Mouse (Mus musculus): ENCODE results near the gene Agpat4. TPM values are rescaled to one million over a fixed set of nuclear protein-coding genes. Genes with fewer than 3 reads are reported as not detected.

The Agpat4 gene
- total and polyA plus RNA-seq, 2 experiments from 2014 or later, result 53.6 to 56.6 TPM

DNA sequence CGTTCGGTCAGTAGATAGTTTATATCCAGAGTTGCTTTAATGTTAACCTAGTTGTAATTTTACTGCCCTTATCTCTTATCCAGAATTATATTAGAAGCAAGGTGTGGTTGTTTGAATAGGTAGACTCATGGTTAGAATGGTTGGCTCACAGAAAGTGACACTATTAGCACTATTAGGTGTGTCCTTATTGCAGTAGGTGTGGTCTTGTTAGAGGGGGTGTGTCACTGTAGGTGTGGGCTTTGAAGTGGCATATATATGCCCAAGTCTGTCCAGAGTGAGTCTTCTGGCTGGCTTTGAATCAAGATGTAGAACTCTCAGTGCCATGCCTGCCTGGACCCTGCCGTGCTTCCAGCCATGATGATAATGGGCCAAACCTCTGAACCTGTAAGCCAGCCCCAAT lies 14.4 kb downstream of the Agpat4 start:
- H3K4me1 ChIP-seq (ENCODE audit: insufficient read depth, low read length), result no peaks in the 10 kb centered on the region
- no peaks in the 10 kb centered on the region for H3K9me3 ChIP-seq (ENCODE audit: low read length)
- TF ChIP-seq CTCF (IDR thresholded peaks at IDR 0.05; ENCODE audit: low read depth), result no peak
- no peaks in the 10 kb centered on the region for H3K36me3 ChIP-seq (ENCODE audit: insufficient read depth, low read length)
- DNase-seq (ENCODE audit: low spot score) (no peak), ATAC-seq (no peak)
- WGBS, result 98% methylated on average over 3 of the region's 3 CpGs
- no peak overlapping the region for H3K4me3 ChIP-seq (ENCODE audit: low read length)
- no peaks in the 10 kb centered on the region for H3K27me3 ChIP-seq (ENCODE audit: insufficient read depth, low read length)
- no peak overlapping the region for H3K27ac ChIP-seq
- no peak overlapping the region for H3K9ac ChIP-seq (replicated peaks; ENCODE audit: low read length)
- no peak overlapping the region for H3K4me2 ChIP-seq (ENCODE audit: low read depth, low read length)

DNA sequence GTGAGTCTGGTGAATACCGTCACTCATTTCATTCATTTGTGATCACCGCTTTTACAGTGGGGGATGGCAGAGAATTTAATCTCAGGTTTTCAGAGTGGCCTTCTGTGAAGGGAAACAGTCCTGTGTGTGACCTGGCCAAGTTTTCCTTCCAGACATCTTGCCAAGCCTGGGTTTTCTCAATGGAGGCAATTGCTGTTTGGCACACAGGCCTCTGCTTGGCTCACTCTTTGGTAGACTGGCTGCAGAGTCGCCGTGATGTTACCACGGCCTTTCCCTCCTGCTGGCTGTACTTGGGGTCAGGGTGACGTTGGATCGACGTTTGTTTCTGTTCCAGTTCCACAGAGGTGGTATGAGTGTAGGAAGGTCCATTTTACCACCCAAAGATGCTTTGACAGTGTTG lies 15.5 kb downstream of the Agpat4 start:
- Histone ChIP-seq H3K27me3 (ENCODE audit: insufficient read depth, low read length) (no peaks in the 10 kb centered on the region), H3K4me2 (ENCODE audit: low read depth, low read length) (no peak overlapping the region), H3K27ac (no peak overlapping the region), H3K4me1 (ENCODE audit: insufficient read depth, low read length) (no peaks in the 10 kb centered on the region), H3K36me3 (ENCODE audit: insufficient read depth, low read length) (no peaks in the 10 kb centered on the region), H3K4me3 (ENCODE audit: low read length) (no peak overlapping the region), H3K9ac (replicated peaks; ENCODE audit: low read length) (no peak overlapping the region), H3K9me3 (ENCODE audit: low read length) (no peaks in the 10 kb centered on the region)
- no peak for TF ChIP-seq CTCF (IDR thresholded peaks at IDR 0.05; ENCODE audit: low read depth)
- peak; percentile 55; the same call in 1 of the 2 replicates for ATAC-seq
- peak; percentile 62 for DNase-seq (ENCODE audit: low spot score)
- WGBS, result 63% methylated on average over 8 of the region's 8 CpGs

DNA sequence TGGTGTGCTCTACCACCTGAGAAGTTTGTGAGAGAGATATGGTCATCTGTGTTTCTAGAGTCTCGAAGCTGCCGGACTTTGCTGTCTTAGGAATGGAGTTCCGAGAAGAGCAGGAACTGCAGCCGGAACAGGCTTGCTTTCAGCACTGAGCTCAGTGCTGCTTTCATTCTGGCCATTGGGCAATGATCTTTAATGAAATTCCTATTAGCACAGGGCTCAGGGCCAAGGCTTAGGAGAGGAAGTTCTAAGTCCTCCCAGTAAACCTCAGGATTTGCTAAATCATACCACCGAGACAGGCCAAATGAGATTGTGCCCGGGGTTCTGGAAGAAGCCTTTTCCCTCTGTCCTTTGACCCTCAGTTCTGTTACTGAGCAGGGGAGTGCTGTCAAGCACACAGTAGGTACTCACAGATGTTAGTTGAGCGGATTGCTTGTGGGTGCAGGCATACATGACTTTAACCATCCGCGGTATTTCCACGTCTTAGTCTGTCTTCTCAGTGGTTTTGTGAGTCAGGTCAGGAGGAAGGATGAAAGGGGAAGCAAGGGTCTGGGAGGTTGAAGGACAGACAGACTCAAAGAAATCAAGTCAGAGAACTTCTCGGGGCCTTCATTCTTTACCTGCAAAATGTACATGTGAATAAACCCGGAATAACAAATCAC lies 16.6 kb downstream of the Agpat4 start:
- no peak overlapping the region for H3K27ac ChIP-seq
- no peak overlapping the region for H3K4me2 ChIP-seq (ENCODE audit: low read depth, low read length)
- no peaks in the 10 kb centered on the region for H3K4me1 ChIP-seq (ENCODE audit: insufficient read depth, low read length)
- no peak overlapping the region for H3K9ac ChIP-seq (replicated peaks; ENCODE audit: low read length)
- H3K36me3 ChIP-seq (ENCODE audit: insufficient read depth, low read length), result no peaks in the 10 kb centered on the region
- DNase-seq (ENCODE audit: low spot score) (no peak), ATAC-seq (no peak)
- no peaks in the 10 kb centered on the region for H3K9me3 ChIP-seq (ENCODE audit: low read length)
- no peak overlapping the region for H3K4me3 ChIP-seq (ENCODE audit: low read length)
- H3K27me3 ChIP-seq (ENCODE audit: insufficient read depth, low read length), result no peaks in the 10 kb centered on the region
- no peak for TF ChIP-seq CTCF (IDR thresholded peaks at IDR 0.05; ENCODE audit: low read depth)
- WGBS, result 88% methylated on average over 12 of the region's 12 CpGs

DNA sequence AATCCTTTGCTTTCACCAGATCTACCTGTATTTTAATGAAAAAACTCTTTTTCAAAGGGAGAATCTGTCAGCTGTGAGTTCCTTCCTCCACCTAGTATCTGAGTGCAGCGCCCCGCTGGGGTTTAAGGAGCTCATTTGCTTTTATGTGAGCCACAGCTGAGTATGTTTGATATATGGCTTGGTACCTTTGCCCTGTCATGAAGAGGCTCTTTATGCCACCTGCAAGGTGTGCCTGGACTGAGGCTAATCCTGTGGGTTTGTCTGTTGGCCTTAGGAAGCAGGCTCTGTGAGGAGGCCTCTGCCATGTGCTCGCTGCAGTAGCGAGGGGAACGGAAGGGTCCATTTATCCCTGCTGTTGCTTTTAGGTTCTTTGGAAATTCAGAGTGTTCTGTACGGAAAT lies 19.9 kb downstream of the Agpat4 start:
- no peak overlapping the region for H3K9ac ChIP-seq (replicated peaks; ENCODE audit: low read length)
- no peak overlapping the region for H3K4me3 ChIP-seq (ENCODE audit: low read length)
- no peak overlapping the region for H3K27ac ChIP-seq
- H3K4me2 ChIP-seq (ENCODE audit: low read depth, low read length), result no peak overlapping the region
- no peak for TF ChIP-seq CTCF (IDR thresholded peaks at IDR 0.05; ENCODE audit: low read depth)
- H3K9me3 ChIP-seq (ENCODE audit: low read length), result no peaks in the 10 kb centered on the region
- no peaks in the 10 kb centered on the region for H3K4me1 ChIP-seq (ENCODE audit: insufficient read depth, low read length)
- H3K27me3 ChIP-seq (ENCODE audit: insufficient read depth, low read length), result no peaks in the 10 kb centered on the region
- no peaks in the 10 kb centered on the region for H3K36me3 ChIP-seq (ENCODE audit: insufficient read depth, low read length)
- 95% methylated on average over 6 of the region's 6 CpGs for WGBS
- ATAC-seq (no peak), DNase-seq (ENCODE audit: low spot score) (no peak)

DNA sequence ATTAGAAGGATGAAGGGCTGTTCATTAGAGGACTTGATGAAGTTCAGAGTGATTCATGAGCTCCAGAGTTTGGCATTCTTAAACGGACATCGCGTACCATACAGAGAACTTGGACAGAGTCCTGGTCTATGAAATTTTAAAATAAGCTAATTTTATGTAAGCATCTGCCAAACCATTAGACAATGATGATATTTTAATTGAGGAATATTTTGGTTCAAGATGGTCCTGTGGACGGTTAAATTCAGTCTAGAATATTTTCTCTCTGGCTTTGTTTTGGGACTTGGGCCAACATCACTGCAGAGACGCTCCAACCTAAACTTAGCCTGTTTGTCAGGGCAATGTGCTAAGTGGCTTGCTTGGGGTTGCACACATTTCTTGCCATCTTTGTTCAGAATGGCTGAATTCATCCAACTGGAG lies 25.5 kb downstream of the Agpat4 start:
- ATAC-seq, result no peak
- Histone ChIP-seq H3K36me3 (ENCODE audit: insufficient read depth, low read length) (no peaks in the 10 kb centered on the region), H3K4me2 (ENCODE audit: low read depth, low read length) (no peak overlapping the region), H3K27me3 (ENCODE audit: insufficient read depth, low read length) (no peaks in the 10 kb centered on the region), H3K27ac (no peak overlapping the region), H3K9me3 (ENCODE audit: low read length) (no peaks in the 10 kb centered on the region), H3K9ac (replicated peaks; ENCODE audit: low read length) (no peak overlapping the region), H3K4me3 (ENCODE audit: low read length) (no peak overlapping the region), H3K4me1 (ENCODE audit: insufficient read depth, low read length) (no peaks in the 10 kb centered on the region)
- no peak for TF ChIP-seq CTCF (IDR thresholded peaks at IDR 0.05; ENCODE audit: low read depth)
- 58% methylated on average over 5 of the region's 5 CpGs for WGBS
- no peak for DNase-seq (ENCODE audit: low spot score)

DNA sequence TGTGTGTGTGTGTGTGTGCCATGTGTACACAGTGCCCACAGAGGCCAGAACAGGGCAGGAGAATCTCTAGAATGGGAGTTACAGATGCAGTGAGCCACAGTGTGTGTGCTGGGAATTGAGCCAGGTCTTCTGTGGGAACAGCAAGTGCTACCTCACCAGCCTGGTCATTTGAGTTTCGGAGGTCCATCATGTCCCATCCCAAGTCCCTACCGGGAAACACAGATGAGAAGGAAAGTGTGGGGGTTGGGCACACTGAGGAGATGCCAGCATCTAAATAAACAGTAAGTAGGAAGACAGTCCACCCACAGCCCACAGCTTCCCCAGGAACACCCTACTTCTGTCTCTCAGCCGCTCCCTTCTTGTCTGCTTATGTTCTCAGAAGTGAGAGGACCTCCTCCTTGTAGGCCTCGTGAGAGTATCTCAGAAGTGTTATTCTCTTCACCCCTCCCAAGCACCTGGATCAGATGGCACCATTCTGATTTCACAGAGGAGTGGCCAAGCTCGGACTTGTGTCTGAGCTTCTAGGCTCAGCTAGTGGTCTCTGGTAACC lies 27.7 kb downstream of the Agpat4 start:
- H3K4me3 ChIP-seq (ENCODE audit: low read length), result no peak overlapping the region
- no peak overlapping the region for H3K4me2 ChIP-seq (ENCODE audit: low read depth, low read length)
- H3K9ac ChIP-seq (replicated peaks; ENCODE audit: low read length), result no peak overlapping the region
- no peaks in the 10 kb centered on the region for H3K27me3 ChIP-seq (ENCODE audit: insufficient read depth, low read length)
- 88% methylated on average over 5 of the region's 5 CpGs for whole genome bisulfite sequencing
- no peaks in the 10 kb centered on the region for H3K9me3 ChIP-seq (ENCODE audit: low read length)
- no peak for DNase-seq (ENCODE audit: low spot score)
- H3K36me3 ChIP-seq (ENCODE audit: insufficient read depth, low read length), result no peaks in the 10 kb centered on the region
- no peak for TF ChIP-seq CTCF (IDR thresholded peaks at IDR 0.05; ENCODE audit: low read depth)
- no peak overlapping the region for H3K27ac ChIP-seq
- no peak for ATAC-seq
- H3K4me1 ChIP-seq (ENCODE audit: insufficient read depth, low read length), result no peaks in the 10 kb centered on the region

DNA sequence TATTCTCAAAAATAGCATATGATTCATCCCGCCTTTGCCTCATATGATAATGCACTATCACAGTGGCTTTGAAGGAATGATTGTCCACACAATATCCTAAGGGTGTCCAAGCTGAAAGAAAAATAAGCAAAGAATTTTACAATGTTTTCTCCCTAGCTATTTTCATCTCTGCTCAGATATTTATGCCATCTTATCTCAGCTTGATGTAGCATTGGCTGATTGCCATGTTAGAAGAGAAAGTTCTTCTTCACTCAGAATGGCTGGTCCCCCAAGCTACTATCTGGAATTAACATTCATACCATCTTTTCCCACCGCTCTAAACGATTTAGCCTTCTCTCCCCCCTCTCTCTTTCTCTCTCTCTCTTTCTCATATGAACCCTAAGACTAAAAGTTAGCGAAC lies 29.3 kb downstream of the Agpat4 start:
- ATAC-seq (no peak), DNase-seq (ENCODE audit: low spot score) (no peak)
- no peaks in the 10 kb centered on the region for H3K9me3 ChIP-seq (ENCODE audit: low read length)
- H3K36me3 ChIP-seq (ENCODE audit: insufficient read depth, low read length), result peaks cover 10% of the 10 kb centered on the region; the same call in 1 of the 2 replicates
- H3K27ac ChIP-seq, result no peak overlapping the region
- no peak overlapping the region for H3K4me3 ChIP-seq (ENCODE audit: low read length)
- H3K4me1 ChIP-seq (ENCODE audit: insufficient read depth, low read length), result no peaks in the 10 kb centered on the region
- H3K9ac ChIP-seq (replicated peaks; ENCODE audit: low read length), result no peak overlapping the region
- WGBS, result 83% methylated on average over 4 of the region's 4 CpGs
- H3K4me2 ChIP-seq (ENCODE audit: low read depth, low read length), result no peak overlapping the region
- TF ChIP-seq CTCF (IDR thresholded peaks at IDR 0.05; ENCODE audit: low read depth), result no peak
- no peaks in the 10 kb centered on the region for H3K27me3 ChIP-seq (ENCODE audit: insufficient read depth, low read length)

All from hindbrain, postnatal 0 days (tissue).